Mouse (Mus musculus) cerebellum, postnatal 10 days (tissue): ENCODE results near the gene Vps9d1.

ENCODE experiments used
- DNase-seq, 2 experiments: peaks; one replicate each; pipeline ENCODE4 v3.0.0; 2021; ENCODE audit warnings: mixed read lengths in 2 of 2

The Vps9d1 gene

DNA sequence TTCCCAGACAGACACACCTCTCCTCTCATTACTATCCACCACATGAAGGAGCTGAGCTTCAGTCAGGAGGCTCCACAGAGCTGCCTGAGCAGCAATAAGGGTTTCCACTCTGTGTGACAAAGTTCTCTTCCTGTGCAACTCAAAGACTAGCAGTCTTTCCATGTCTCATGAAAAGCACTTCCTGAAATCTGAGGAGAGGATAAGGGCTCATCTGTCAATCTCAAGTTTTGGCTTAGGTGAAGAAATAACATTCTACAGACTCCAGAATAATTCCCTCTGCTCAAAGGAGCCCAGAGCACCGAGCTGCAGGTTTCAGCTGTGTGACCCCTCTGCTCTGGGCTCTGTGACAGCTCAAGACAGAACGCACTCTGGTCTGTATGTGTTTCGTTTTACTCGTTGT, 1.2 kb downstream of the Vps9d1 start:
- DNase-seq = no peak

DNA sequence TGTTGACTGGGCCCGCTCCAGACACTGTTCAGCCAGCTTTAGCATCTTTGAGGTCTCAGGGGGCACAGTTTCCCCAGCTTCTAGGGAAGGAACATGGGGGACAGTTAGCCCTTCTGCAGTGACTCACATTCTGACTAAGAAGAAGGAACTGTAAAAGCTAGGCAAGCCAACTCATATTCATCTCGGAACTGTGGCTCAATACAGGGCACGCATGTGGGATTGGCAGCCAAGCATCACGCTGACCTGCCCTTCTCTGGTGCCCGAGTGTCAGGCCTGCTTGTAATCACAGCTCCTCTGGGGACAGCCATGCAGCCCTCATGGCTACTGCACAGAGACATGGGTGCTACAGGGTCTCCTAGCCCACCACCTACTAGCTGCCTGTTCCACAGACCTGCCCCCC, 3.2 kb downstream of the Vps9d1 start:
- DNase-seq = no peak

DNA sequence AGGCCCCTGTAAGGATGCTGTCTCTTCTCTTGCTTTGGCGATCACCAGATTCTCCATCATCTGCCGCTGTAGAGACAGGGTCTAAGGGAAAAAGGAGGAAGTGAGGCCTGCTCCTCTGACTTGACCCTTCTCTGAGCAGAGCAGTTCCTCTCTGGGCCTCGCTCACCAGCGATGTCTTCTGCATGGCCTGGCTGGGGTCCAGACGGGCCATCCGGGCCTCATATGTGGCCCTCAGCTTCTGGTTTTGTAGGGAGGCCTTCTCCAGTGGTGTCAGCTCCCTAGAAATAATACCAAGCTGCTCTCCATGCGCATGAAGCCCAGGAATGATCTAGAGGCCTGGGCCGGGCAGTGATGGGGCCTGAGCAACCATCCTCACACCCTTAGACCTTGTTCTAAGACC, 5.6 kb downstream of the Vps9d1 start:
- DNase-seq = no peak

DNA sequence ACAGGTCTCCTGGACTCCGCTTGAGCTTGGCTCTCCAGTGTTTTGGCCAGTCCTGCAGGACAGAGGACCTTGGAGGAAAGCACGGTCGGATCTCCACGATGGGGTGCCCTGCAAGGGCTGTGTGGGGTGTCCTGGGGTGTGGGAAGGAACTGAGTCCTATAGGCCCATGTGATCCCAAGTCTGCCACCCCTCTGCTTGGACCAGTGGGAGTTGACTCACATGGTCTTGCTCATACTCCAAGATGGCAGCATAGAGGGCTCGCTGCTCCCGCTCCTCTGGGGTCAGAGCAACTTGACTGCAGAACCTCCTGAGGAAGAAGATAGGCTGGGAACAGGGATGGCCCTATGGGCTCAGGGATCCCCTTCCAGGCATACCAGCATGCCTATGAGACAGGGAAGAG, 6.4 kb downstream of the Vps9d1 start:
- no peak for DNase-seq

DNA sequence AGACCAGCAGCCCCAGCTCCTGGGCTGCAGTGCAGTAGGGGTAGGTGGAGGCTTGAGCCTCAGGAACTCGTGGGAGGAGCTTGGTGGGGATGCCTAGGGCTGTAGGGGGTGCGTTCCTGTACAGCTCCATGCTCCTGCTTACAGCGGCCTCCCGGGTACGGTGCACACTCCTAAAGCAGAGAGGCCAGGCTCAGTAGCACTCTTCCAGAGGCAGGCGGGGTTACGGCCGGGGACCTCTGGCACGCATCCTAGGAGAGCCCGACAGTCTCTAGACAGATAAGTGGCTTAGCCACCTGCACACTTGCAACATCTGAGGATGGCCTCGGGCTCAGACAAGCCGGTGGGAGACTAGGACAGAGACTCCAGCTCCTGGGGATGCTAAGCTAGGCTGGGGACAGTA, 8.6 kb downstream of the Vps9d1 start:
- no peak for DNase-seq

DNA sequence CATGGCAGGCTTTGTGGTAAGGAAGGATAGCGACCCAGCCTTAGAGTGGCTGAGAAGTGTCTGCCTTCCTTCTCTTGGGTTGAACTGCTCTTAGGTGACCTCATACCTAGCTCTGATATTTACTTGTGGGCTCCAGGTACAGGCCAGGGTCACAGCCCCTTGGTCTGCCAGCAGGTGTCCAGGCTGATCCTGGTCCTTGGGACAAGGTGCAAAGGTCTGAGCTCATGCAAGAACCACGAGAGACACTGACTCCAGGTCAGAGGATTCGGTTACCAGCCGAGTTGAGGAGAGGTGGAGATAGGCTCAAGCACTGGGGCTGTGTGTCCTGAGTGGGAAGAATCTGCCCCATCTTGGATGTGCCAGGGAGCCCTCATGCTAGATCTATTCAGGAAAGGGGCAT, 9.8 kb downstream of the Vps9d1 start:
- no peak for DNase-seq

DNA sequence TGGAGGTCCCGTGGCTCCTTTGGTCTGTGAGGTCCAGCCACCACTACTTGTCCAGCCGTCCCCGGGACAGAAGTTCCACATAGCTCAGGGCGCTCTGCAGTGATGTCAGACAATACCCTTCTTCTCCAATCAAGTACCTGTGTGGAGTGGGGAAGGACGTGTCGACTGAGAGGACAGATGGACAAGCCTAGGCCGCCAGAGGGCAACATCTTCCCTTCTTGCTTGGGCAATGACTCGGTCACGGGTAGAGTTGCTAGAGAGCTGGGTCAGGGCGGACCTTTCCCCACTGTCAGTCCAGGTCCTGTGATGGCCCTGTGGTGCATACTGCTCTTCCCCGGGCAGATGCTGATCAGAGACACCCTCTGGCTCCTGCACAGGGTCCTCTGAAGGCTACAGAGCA, 11.1 kb downstream of the Vps9d1 start:
- no peak for DNase-seq

DNA sequence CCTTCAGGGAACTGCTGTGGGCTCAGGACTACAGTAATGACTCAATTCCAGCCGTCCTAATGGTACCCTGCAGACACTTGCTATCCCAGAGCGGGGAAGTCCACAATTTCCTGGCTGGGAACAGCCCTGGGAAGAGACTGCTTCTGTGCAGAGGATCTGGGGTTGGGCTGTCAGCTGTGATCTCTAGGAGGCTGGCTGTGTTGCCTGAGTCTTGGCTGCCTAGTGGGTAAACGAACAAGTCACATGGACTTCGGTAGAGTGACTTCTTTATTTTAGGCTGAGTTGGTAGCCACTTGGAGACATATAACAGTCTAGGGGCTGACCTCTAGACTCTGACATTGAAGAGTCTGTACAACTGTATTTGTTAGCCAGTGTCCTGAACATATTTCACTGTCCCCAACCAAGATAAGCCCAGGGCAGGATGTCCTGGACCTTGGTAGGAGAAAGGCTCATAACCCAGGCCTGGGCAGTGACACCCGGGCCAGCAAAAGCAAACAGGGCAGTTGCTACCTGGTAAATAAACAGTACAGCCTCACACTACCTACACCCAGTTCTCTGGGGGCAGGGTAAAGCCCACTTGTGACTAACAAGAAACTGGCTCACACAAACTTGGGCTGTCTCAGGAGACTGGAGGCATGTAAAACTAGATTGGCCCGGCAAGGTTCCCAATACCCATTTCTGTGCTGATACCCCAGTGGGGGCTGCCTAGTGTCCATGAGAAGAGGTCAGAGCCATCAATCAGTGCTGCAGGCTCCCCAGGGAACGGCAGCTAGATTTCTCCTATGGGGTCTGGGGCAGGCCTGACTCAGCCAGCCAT, 11.8 kb downstream of the Vps9d1 start:
- DNase-seq = no peak

DNA sequence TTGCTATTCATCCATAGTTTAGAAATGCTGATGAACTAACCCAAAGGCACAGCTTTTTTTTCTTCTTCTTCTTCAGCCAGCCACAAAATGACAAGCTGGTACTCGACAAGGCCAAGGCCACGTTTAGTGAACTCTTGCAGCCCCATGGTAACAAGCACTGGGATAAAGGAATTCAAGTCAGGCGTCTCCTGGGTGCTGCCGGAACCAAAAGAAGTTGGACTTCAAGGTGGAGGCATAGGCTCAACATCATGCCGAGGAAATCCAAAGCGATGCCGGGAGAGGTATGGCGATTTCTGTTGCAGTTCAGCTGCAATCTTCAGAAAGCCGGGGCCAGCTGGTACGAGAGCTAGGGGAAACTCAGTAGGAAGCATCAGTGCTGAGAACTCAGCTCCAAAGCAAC, 14.8 kb downstream of the Vps9d1 start:
- no peak for DNase-seq

DNA sequence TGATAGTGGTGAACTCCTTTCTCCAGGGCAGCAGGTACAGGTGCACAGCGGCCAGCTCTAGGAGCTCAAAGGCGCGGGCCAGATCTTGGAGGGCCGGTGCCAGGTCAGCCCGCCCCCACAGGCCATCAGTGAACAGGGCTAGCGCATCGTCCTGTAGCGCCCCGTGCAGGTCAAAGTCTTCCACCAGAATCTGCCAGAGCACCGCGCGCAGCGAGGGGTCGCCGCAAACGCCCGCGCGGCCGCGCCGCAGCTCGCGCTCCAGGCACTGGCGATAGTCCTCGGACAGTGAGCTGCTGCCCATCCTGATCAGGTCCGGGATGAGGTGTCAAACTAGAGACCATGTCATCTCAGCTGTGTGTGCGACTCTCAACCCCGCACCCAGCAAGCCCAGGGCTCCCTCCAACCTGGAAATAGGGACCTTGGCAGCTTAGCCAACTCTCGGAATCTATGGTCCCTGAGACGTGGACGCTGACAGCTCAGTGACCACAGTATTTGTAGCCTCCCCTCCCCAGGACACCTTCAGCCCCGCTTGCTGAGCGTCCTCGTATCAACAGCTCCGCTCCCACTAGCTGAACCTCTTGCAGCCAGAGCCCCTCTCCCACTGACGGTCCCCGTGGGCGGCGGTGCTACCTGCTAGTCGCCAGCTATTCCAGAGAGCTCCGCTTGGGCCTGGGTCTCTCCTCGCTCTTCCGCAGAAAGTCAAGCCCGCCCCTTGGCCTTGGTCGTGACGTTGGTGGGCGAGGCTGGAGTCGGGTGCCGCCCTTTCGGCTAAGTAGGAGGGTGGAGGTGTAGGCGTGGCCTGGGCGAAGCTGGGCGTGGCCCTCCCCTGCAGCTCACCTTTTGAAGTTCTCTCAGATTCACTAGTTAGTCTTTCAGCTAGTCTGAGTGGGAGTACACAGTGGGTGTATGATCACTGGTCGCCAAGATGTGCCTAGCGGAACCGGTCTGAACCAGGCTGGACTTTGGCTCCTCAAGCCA, 18.3 kb downstream of the Vps9d1 start, which contains the start of gene Spata2l:
Gene Spata2l, minus strand, starts transcription at position 714 of the 978 bp plus-strand sequence.
- DNase-seq = peak; percentile 88 to 90

DNA sequence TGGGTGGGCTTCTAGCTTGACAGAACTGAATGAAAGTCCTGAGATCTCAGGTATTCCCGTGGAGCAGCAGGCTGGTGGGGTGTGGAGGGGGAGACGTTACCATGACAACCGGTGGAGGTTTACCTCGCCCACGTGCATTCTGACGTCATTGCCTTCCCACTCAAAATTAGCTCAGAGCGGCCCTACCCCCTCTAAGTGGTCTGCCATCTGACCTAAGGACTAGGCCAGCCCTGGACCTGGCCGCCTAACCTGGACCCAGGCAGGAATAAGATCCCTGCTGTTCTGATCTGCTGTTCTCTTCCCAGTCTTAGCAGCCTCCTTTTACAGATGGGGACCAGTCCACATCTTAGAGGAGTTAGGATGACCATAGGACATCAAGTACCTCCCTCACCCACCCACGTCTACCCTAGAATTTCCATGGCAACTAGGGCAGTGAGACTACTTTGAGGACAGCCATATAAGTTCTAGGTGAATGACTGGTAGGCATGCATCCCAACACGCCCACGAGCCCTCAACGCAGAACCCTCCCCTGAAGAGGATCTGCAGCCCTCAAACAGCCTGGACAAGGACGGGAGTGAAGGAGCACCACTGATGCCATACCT, 19.1 kb downstream of the Vps9d1 start:
- peak; percentile 75 to 78 for DNase-seq

DNA sequence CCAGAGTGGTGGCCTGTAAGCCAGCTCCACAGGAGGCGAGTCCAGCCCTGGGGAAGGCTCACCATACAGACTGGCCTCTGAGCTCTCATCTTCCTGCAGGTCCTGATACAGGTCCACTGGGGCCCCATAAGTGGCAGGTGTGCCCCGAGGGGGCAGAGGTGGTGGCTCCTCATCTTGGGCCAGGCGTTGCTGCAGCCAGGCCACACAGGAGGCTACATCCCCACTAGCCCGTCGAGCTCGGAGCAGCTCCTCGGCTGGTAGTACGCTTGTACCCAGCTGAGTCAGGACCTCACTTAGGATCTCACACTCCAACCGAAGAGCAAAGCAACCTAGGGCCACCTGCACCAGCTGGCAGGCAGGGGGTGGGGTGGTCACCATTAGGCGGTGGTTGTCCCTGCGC, 20.4 kb downstream of the Vps9d1 start:
- DNase-seq = peak in 1 of 2 experiments; percentile 39

DNA sequence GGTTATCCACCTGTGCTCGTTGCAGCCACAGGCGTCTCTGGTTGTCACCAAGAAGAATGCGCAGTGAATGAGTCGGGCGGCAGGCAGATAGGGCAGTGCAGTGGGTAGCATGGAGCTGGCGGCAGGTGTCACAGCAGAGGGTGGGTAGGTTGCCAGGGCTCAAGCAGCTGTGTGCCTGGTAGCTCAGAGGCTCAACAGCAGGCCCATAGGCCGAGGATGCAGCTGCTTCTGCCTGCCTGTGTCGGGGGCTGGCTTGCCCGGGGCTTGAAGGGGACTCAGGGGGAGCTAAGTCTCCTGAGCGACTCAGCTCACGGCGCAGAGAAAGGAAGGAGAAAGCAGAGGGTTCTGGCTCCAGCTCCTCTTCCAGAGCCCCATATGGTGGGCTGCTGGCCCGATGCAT, 20.8 kb downstream of the Vps9d1 start:
- peak; percentile 54 to 65 for DNase-seq

DNA sequence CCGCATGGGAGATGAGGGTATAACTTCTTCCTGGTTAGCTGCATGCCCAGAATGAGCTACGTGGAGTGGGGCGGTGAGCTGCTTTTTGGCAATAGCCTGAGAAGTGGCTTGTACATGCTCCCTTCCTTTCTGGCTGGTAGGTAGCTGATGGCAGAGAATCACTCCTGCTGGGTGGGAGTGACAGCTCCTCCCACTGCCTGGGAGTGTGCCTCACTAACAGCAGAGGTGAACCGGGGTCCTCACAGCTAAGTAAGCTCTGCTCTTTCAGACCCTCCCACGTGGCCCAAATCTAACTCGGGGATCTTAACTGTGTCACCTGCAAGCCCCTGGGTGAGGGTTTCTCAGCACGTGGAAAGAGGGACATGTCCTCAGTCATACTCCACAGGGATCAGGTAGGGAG, 21.6 kb downstream of the Vps9d1 start:
- no peak for DNase-seq

DNA sequence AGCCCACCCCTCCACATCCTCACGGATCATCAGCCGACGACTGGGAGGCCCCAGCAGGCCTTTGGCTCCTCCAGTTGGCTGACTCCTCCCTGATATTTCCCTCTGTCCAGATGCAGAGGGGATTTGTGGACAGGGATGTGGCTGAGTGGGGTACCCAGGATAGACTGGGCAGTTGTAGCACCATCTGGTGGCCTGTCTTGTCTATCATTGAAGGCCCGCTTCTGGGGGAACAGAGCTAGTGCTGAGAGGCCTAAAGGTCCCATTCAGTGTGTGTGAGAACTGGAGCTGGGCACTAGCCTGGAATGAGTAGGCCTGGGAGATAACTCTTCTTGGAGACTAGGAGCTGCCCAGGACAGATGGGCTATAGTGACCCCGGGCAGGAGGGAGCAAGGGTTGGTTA, 22.4 kb downstream of the Vps9d1 start:
- peak; percentile 49 to 55 for DNase-seq

DNA sequence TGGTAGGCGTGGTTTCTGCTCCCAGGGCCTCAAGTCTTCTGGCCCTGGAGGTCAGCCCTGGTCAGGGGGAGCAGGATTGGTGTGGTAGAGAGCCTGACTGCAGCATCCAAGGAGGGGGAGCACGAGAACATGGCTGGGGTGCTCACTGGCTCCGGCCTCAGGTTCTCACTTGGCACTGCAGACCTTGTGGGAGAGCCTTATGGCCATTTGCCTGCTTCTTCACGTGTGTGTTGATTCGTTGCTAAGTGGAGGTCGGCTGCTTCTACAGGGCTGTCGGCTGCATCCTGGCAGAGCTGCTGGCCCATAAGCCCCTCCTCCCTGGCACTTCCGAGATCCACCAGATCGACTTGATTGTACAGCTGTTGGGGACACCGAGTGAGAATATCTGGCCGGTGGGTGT, 23.8 kb downstream of the Vps9d1 start:
- DNase-seq = peak; percentile 60 to 61

DNA sequence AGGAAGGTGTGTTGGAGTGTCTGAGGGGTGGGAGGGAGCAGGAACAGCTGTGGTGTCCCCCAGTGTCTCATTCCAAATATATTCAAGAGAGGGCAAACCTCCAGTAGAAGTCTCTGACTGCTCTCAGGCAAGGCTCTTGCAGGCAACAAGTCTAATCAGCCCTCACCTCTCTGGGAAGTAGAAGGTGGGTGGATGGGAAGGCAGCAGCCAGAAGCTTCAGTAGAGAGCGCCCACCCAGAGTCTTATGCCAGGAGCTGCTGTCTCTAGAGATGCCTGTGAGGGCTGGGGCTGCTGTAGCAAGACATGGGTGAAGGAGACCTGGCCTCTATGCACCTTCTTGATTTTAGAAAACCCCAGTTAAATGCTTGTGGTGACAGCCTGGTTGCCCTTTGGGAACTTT, 25.7 kb downstream of the Vps9d1 start:
- no peak for DNase-seq

DNA sequence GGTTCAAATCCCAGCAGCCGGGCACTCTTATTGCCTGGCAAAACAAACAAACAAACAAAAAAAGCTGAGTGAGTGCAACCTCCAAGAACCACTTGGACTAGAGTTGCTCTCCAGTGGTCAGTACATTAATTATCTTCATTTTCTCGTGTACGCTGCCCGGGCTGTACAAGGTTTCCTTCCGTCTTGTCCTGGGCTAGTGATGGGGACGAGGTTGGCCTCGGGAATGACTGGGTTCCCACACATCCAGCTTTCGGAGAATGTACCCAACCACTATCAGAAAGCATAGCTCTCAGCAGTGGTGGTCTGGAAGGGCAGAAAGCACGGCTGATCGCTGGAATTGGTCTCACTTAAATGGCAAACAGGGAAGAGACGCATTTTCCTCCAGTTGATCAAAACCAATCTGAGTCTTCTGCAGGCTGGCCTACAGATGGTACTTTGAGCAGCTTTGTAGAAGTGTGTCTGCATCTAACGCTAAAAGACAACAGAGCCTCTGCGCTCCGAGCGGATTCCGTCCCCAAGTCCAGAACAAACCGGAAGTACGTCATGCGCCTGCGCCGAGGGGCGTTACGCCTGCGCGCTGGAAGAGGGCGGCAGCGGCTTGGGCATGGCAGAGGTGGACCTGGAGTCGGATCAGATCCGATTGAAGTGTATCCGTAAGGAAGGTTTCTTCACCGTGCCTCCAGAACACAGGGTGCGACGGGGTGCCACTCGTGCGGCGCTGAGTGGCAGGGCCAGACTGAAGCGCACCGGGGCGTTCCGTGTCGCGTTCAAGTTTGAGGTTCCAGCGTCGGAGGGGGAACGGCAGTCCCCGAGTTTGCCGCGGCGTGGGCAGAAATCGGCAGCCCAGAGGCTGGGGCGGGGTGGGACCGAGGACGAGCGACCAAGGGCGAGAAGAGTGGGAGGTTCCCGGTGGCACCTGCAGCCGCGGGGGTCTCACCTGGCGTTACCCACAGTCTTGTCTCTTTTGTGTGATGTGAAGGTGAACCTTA, 29.6 kb downstream of the Vps9d1 start, which contains the start of gene Cdk10:
Gene Cdk10, plus strand, starts transcription at position 565 of the 989 bp plus-strand sequence.
- DNase-seq = peak; percentile 96

DNA sequence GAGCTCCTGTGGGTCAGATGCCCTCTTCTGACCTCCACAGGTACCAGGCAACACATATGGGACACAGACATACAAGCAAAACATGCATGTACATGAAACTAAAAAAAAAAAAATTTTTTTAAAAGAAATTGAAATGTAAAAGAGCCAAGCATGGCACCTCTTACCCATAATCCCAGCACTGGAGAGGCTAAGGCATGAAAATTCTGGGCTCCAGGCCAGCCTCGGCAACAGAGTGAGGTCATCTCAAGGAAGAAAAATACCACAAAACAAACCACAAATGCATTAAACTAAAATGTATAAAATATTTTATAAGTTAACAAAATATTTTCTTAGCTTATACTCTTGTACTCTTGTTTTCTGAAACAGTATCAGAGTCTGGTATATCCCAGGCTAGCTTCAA, 33.2 kb downstream of the Vps9d1 start:
- no peak for DNase-seq

DNA sequence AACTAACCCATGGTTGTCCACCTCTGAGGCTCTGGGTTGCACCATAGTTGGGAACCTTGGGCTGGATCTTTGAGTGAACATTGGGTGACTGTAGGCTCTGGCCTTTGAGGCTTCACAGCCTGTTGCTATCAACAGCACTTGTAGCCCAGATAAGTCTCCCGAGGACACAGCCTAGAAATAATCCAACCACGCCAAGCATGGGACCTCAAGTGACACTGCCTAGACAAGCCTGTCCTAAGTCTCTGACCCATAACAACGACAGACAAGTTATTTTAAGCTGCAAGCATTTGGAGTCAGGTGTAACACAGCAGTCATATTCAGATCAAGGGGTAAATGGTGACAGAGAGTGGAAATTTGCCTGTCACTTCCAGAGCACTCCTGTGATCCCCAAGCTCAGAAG, 38.7 kb downstream of the Vps9d1 start:
- no peak for DNase-seq

DNA sequence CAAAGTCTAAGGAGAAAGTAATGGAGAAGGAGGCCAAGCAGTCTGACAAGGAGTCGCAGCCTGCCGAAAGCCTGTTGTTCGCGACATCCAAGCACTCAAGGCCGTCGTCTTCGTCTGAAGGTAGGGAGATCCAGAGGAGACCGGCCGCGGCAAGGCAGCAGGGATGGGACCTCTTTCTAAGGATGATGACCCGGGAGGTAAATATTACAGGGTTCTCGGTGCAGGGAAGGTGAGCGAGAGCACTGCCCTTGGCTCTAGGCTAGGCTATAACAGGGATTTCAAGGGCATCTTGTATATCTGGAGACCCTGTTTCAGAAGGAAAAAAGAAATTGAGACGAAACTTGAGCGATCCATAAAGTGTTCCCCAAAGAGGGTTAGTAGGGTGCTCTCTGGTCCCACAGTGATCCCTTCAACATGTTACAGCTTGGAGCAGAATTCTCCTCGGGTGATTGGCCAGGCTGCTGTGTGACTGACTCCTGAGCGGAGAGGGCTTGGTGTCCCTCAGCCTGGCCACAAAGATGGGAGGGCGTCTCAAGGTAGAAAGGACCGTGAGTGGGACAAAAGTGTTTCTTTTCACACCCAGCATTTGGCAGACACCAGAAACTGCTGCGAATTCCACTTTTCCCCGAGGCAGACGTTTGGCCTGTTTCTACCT, 40.9 kb downstream of the Vps9d1 start:
- no peak for DNase-seq
